Mouse (Mus musculus): ENCODE measurements at regions not wholly inside any gene's neighbourhood (a gene's known extent, or its start where the extent isn't known, plus 50 kb on each side); places are given as distances from the start of the nearest gene placed in this dataset.

GRCm38 (mm10) chr4:153876954-153877642 is 79.9 kb upstream of the A430005L14Rik start:
- no peak for TF ChIP-seq EP300 (IDR thresholded peaks at IDR 0.05; ENCODE audit: low read depth)
- TF ChIP-seq CTCF (IDR thresholded peaks at IDR 0.05; ENCODE audit: low read depth) = no peak
